Mouse (Mus musculus): ENCODE measurements around the gene Mrpl35.
A peak's percentile ranks its signal among the peaks of the same experiment; 100 is the strongest.
"Not testable (repeated sequence)": the region's sequence is repeated elsewhere in the genome, so short reads cannot be mapped to it uniquely, and the experiment has no call there.

Mrpl35 gene

GRCm38 (mm10) chr6:71826869-71827268, at the start of gene Mrpl35:
TSS of gene Mrpl35 (minus strand) at chr6:71826969.
- no peak for DNase-seq

- no peak for DNase-seq
Observed at GRCm38 (mm10) chr6:71871396-71871795, 44.6 kb upstream of the Mrpl35 start.

- DNase-seq = peak; percentile 28 to 39
Observed at GRCm38 (mm10) chr6:71868809-71869208, 42.0 kb upstream of the Mrpl35 start.

- DNase-seq = no peak
Observed at GRCm38 (mm10) chr6:71867751-71868150, 41.0 kb upstream of the Mrpl35 start.

GRCm38 (mm10) chr6:71846906-71847305, 20.1 kb upstream of the Mrpl35 start:
- not testable (repeated sequence) for DNase-seq

- DNase-seq = no peak
Observed at GRCm38 (mm10) chr6:71840597-71841290, 14.0 kb upstream of the Mrpl35 start.

- no peak for DNase-seq
Observed at GRCm38 (mm10) chr6:71839815-71840214, 13.0 kb upstream of the Mrpl35 start.

- DNase-seq = no peak
Observed at GRCm38 (mm10) chr6:71836811-71837210, 10.0 kb upstream of the Mrpl35 start.

GRCm38 (mm10) chr6:71831581-71831960, 4.8 kb upstream of the Mrpl35 start:
- DNase-seq = peak; percentile 90 to 94

- peak; percentile 93 to 94 for DNase-seq
Observed at GRCm38 (mm10) chr6:71830690-71831580, 4.2 kb upstream of the Mrpl35 start, which contains the start of gene Immt. TSS of gene Immt (plus strand) at chr6:71831331.

GRCm38 (mm10) chr6:71829768-71830167, 3.0 kb upstream of the Mrpl35 start:
- no peak for DNase-seq

GRCm38 (mm10) chr6:71823961-71824360, 2.8 kb downstream of the Mrpl35 start:
- peak in 1 of 2 experiments; percentile 4 for DNase-seq

GRCm38 (mm10) chr6:71823488-71823887, 3.3 kb downstream of the Mrpl35 start:
- peak; percentile 88 to 90 for DNase-seq

- DNase-seq = no peak
Observed at GRCm38 (mm10) chr6:71823085-71823484, 3.7 kb downstream of the Mrpl35 start.

- DNase-seq = no peak
Observed at GRCm38 (mm10) chr6:71819764-71820292, 6.9 kb downstream of the Mrpl35 start.

- DNase-seq = no peak
Observed at GRCm38 (mm10) chr6:71812820-71813219, 13.9 kb downstream of the Mrpl35 start.

- no peak for DNase-seq
Observed at GRCm38 (mm10) chr6:71809890-71810289, 16.9 kb downstream of the Mrpl35 start.

- DNase-seq = no peak
Observed at GRCm38 (mm10) chr6:71806713-71807112, 20.1 kb downstream of the Mrpl35 start.

GRCm38 (mm10) chr6:71804061-71804829, 22.5 kb downstream of the Mrpl35 start:
- DNase-seq = peak; percentile 61 to 68

GRCm38 (mm10) chr6:71803609-71804008, 23.2 kb downstream of the Mrpl35 start:
- no peak for DNase-seq

GRCm38 (mm10) chr6:71801714-71802094, 25.1 kb downstream of the Mrpl35 start:
- DNase-seq = no peak

- DNase-seq = no peak
Observed at GRCm38 (mm10) chr6:71801011-71801713, 25.6 kb downstream of the Mrpl35 start.
